Mouse (Mus musculus): ENCODE data around the gene B230118H07Rik.
A peak's percentile ranks its signal among the peaks of the same experiment; 100 is the strongest.

Gene B230118H07Rik

DNA sequence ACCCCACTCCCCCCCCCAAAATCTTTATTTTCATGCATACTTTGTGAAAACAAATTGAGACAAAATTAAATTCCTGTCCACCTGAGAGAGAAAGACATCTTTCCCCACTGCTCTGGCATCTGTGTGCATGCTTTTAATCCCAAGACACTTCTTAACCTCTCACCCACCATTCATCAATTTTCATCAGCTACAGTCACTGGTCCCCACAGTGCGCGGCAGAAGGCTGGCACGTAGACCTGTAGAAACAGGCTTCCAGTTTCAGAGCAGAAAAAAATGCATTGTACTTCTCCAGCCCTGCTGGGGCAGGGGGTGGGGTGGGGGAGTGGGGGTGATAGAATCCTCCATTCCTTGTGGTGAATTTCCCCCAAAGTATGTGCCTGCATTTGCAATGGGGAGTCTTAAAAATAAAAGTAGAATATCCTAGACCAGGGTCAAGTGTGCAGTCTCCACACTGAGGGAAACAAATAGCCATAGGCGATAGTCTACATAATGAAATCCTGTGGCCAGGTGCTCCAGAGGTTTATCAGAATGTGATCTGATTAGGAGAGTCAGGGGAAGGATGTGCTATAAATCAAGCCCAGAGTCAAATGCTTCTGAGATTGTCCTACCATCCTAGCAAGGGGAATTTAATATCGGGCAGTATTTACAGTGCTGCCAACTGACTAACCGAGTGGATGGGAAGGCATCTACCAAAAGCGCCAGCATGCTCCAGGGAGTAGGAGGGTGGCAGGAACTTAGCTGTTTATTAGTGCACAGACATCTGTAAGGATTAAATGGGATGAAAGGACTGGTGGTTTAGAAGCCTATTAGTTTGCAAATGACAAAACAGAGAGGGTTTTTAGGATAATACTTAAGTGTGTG lies 10.1 kb downstream of the B230118H07Rik start:
- no peak for DNase-seq

DNA sequence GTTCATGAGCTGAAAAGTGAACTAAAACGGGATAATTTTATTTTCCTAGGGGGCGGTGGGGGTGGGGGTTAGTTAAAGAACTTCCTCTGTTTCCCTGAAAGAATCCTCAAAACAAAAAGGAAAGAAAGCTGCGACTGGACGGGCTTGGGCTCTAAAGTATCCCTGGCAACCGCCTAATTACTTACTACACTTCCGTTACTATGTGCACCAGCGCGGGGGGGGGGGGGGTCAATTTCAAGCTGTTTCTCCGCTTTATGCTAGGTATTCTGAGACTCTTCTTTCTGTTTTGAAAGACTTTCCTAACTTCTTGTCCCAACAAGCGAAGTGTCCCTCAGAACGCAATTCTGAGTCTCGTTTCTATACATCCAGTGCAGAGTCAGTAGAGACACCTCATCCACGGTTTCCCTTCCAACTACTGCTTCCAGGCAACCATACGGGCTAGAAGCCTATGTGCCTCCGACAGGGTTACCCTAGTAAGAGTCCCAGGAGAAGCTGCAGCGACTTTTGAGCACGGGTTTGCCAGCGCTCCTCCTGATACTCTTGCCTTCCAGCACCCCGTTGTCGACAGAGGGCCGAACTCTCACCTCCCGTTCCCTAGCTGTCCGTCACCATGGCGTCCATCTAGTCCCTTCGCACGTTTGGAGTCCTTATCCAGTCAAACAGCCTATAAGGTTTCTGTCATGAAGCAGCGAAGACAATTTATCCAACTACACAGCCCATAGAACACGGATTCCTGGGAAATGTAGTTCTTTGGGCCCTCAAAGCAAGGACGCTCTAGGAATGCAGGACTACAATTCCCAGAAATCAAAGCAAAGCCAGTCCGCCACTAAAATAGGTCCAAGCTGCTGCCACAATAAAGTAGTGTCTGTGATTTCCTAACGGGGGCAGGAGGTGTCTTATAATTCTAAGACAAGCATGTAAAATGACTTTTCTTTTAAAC lies 20.8 kb downstream of the B230118H07Rik start:
- DNase-seq = peak; percentile 81

DNA sequence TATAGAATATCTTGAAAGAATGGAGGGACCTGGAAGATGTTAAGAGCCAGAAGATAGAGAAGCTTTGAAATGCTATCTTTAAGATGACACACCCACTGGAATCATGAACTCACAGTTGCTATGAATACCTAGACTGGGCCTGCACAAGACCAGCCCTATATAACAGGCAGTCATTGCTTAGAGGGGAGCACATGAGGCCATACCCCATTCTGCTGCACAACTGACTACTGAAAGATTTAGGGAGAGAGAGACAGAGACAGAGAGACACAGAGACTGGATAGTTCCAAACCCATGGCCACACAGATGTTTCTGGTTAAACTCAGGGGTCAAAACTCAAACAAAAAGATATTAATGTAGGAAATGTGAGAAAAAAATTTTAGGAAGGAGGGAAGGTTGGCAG lies 22.1 kb downstream of the B230118H07Rik start:
- no peak for DNase-seq

DNA sequence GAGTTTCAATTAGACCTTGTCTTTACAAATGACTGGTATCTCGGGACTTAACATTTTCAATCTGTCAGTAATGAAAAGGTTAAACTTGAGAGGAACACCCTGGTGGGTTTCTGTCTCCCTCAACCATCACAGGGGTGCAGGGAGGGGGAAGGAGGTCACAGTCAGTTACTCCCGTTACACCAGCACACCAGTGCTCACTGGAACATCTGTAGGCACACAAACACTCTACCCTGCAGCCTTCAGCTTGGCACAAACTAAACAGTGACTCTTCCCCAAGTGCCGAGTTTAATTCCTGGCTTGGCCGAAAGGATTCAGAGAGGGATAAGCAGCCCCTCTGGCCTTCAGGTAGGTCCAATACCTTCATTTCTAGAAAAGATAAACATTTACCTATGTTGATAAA lies 24.8 kb downstream of the B230118H07Rik start, which contains the start of gene Rag2:
Gene Rag2, plus strand, starts transcription at position 193 of the 400 bp plus-strand sequence.
- DNase-seq = no peak

DNA sequence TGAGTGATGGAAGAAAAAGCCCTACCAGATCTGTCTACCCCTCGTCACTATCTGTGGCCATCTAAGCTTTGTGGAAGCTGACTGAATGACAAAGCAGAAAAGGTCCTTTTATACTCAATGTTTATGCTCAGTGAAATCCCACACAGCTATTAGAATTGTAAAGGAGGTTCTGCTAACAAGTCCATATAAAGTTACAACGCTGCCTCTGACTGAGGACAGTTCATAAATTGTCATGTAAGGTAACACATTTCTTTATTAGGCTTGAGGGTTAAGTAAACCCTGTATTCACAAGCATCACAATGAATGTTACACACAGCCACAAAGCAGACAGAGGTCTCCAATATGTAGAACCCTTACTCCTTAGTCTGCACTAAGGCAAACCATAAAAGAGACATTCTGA lies 25.3 kb downstream of the B230118H07Rik start:
- no peak for DNase-seq

DNA sequence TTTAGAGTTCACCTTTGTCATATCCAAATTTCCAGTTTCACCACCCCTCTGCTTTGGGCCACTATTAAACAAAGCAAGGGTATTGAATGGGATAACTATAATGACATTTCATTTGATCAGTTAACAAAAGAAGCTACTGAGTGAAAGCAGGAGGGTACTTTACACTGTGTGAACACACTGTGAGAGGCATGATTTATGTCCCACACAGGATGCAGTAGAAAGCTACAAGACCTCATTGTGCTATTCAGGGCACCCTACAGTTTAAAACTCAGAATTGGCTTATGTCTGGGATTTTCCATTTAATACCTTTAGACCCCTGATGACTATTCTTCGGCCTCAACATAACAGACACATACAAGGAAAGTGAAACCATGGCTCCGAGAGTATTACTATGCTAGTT lies 26.3 kb downstream of the B230118H07Rik start:
- DNase-seq = no peak

DNA sequence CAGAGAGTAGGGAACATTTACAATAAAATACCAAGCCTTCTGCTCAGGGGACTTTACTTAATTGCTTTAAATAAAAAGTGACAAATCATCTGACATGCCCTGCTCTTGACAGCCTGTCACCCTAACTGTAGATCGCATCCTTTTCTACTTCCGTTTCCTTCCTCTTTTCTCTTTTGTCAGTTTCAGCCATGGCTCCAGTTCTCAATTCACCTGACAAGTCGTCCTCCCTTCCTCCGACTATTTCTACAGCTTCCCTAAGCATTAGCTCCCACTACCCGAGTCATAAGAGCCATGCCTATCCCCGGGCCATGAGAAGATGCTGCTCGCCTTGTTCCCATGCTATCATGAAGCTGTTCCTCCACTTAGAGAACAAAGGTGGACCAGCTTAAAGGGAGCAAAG lies 27.7 kb downstream of the B230118H07Rik start:
- no peak for DNase-seq

DNA sequence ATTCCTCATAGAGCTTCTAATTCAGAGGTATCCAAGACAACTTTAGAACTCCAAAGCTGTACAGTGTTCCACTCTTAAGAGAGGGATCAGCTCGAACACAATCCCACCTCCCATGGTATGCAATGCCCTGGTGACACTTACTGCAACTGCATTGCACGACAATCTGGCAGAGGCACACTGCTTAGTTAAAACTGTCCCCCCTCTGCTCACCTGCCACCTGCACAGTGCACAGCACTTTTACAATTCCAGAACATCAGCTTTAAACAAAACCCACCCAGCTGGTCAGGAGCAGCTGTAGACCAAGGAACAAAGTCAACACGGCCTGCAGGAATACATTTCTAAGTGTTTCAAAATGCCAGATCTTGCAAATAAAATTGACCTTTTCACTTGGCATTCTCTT lies 28.4 kb downstream of the B230118H07Rik start:
- no peak for DNase-seq

DNA sequence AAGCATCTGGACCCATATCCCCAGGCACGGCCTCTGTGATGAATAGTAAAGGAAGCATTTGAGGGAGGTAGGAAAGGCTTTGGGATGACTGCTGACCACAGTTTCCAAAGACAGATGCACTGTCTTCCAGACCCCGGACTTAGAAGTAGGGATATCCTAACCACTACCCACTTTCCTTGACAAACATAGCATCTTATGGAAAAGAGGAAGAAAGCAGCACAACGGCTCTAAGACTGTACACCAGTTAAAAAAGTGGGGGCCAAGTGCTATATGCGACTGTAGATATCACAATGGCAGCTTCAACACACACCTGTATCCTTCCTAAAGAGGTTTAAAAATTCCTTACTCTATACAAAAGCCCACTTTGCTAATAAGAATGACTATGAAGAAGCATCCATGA lies 31.0 kb downstream of the B230118H07Rik start:
- DNase-seq = no peak

DNA sequence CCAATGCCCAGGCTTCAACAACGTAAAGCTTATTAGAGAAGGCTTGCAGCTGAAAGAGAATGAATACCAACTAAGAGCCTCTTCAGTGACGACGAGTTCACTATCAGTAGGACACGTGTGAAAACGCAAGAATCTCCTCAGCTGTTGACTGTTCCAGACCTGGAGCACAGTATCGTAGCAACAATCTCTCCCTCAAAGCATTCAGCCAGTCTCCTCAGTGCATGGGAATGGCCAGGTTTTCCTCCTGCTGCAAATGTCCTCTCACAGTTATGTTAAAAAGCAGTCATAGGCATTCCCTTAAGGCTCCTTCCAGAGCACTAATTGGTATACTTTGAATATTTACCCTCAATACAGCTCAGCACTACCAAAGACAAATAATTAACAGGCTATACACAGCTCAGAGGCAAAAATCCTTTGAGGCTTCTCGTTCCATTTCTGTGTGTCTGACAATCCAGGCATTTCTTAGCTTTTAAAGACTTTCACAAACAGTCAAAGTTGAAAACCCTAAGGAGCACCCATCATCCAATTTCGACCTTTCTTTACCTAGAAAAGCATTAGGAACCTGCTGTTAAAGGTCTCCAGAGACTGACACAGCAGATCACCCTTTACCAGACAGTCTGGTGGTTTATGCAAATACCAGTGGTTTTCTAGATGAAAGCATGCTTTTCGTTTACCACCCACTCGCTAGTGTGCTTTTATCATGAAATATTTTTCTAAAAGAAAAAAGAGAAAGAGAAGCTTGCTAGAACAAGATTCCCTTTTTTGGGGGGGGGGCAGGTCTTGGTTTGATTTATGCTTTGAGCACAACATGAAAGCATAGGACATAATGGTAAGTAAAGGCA lies 33.6 kb downstream of the B230118H07Rik start:
- DNase-seq = no peak

DNA sequence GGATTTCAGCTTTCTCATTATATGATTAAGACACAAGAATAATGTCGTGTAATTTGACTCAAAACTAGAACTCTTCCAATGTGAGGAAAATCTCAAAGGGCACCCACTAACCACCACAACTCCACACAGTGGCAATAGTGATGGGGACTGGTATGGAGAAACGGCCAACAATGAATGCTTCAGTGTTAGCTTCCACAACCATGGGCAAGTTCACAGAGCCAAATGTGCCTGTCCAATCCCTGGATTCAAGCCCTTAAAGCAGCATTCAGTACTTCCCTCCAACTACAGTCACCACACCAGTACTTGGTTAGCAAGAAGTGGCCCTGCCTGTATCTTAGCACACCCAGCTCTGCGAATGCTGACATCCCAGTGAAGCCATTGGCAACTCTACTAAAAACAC lies 38.5 kb downstream of the B230118H07Rik start:
- DNase-seq = no peak

DNA sequence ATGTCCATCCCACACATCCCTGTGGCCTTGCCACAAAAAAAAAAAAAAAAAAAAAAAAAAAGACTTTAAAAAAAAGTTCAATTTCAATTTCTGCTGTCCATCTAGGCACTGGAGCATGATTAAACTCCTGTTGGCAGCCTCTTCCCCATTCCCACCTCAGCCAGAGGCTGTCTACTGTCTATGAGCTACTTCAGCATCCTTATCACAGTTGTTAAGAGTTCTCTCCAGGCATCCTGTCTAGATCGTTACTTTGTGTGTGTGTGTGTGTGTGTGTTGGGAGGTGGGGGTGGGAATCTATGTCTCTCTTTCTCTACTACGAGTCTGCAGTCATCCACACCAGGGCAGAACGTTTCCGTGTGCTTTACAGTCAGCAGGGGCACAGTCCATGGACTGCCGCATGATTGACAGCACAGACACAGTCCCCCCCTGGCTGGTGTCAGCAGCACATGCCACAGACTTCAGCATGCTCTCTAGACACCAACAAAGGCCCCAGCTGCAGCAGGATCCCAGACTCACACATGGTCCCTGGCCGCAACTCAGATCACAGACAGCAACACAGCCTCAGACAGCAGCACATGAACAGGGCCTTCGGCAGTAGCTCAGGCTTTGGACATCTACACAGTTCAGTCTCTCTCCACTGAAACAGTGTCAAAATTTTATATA lies 41.0 kb downstream of the B230118H07Rik start:
- DNase-seq = no peak

DNA sequence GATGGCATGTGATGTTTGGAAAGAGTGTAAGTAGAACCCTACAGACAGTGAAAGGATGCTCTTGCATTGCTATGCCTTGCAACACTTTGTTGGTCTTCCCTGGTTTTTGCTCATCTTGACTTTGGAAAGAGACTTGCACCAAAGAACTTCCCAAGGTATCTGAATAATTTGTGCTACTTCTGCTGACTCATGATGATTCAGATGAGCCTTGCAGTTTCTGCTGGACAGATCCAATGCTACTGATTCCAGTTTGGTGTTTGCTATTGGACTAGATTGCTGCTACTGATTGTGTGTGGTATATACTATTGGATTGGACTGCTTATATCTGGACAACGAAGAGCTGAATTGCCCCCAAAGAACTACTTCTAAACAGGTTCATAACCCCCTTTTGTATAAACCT lies 46.2 kb downstream of the B230118H07Rik start:
- DNase-seq = no peak

DNA sequence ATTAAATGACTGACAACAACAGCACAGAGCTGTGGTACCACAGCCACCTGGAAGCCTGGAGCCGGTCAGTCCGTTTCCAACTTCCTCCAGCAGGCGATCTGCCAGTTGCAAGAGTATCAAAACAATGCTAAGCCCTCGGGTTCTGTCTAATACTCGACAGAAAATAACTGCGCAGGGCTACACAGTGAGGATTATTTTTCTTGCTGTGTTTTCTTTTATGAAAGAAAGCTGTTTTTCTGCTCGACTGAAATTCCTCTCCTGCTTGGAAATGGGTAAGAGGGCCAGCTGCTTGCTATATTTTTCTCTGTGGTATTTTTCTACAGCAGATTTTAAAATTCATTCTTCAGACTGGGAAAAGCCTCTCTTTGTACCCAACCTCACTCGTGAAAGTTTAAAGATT lies 48.6 kb downstream of the B230118H07Rik start:
- peak; percentile 52 to 62 for DNase-seq

DNA sequence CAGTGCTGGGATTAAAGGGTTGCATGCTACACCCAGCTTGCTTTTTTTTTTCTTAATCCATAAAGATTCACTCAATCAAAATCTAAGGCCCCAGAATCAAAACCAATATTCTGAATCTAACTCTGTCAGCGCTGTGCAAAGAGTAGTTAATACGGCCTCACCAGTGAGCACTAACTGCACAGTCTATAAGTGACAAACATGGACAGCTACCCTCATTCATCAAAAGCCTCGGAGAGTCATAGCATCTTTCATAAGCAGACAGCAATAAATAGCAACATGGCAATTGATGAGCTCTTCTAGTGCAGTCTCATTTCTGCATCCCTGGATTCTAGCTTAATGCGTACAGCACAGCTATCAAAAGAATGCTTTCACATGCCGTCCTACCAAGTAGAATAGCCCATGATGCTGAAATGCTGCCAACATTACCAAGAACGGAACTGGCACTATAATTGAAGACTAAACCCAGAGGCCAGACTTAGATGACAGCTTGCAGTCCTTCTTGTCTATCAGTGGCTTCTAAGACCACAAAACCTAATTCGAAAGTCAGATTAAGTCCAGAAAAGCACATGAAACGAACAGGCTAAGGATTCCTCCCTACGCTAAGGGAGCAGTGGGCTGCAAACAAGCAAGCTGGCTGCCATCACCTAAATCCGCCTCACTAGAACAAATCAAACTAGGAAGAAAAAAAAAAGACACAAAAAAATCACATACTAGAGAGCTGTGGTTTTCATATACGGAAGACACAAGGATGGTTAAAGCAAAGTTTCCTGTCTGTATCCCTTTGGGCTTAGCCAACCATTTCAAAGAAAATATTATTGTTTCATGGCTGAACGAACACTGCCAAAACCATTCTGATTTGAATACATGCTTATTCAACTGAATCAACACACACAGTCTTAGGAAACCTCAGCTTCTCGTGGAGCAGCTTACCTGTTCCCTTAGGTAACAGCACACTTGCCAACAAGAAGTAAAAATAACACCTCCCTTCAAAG lies 50.8 kb downstream of the B230118H07Rik start:
- no peak for DNase-seq

DNA sequence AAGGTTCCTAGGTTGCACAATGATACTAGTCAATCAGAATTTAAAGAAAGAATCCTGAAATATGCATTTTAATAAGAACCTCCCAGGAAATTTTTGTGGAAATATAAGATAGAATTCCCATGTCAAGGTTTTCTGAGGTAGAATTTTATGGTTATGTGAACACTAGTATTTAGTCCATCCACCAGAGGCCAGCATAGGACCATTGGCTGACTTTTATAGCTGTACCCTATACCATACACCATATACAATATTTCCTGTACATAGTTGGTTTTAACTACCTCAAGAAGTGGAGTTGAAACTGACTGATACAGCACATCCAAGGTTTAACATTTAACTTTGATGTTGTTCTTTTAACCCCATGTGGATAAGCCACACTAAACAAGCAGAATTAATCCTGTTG lies 52.1 kb downstream of the B230118H07Rik start:
- DNase-seq = no peak

DNA sequence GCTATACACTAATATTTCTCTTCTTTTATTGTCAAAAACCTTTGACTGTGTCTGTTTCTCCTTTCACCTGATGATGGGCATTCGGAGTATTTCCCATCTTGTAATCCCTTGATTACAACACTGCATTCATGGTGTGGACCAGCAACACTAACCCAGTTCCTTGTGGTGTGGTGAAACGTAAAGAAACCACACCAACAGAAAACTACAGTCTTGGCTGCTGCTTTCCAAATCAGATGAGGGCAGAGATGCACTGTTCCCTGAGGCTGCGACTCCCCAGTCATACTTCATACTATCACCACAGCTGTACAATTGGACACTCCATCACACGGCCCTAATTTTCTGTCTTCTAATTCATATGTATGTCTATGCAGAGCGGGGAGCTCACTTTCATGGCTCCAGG lies 54.7 kb downstream of the B230118H07Rik start:
- DNase-seq = no peak

DNA sequence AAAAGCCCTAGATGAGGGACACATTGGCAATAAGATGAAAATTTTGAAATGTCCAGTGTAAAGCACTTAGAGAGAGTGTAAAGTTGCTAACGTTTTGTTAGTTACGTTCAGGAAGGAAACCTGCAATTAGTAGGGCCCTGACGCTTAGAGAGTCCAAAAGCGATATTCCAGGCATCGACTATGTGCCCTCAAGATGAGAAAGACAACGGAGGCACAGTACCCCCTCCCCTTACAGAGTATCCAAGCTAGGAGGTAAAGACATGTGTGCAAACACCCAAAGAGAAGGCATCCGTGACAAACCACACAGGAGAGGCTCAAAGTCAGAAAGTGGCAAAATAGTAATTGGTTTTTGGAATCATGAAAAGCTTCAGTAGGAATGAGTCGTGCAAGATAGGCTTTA lies 56.4 kb downstream of the B230118H07Rik start:
- DNase-seq = no peak

DNA sequence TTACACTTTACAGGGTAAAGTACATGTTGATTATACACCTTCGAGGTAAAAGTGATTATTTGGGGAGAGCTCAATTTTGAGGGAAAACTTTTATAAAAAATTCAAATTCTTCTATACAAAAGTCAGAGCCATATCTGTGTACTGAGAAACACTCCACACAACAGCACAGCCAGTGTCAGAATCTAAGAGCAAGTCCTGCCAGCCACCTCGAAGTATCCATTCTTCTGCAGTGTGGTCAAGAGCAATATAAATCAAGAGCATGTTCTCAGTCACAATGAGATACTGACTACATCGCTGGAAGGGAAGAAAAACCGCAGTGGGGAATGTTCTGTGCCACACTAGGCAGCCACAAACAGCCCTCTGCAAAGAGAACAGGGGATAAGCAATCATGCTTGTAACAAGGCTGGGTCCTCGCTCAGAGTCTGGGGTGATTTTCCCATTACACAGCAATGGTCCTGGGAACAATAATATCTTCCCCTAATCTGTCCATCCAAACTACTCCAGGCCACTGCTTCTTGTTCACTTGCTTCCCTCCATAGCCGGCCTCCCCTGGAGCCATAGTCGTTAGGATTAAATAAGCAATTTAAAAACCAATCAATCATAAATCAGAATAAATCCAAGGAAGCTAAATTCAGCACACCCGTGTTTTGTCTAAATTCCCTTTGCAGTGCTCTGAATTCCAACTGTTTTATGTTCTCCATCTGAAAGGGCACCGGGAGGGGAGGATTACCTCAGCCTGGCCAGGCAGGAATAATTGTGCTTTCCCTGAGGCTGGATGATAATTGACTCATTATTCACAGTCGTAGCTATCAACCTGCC lies 57.1 kb downstream of the B230118H07Rik start:
- DNase-seq = no peak

DNA sequence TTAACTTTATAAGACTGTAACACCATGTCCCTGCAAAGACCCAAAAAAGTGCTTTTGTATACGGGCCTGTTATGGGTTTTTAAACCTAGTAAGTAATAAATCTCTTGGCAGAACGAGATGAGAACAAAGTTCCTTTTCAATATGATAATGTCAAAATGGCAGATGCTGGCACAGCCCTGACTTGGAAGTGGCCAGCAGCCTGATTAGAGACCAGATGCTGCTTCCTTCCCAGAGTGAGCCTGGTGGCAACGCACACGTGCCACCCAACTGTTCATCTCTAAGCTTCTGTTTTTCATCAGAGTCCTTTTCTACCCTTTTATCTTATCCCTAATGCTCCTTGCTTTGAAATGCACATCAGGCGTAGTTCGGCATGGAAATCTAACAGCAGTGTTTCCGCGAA lies 58.0 kb downstream of the B230118H07Rik start:
- no peak for DNase-seq

Measured in kidney, postnatal 25 days (tissue).